Mouse (Mus musculus): ENCODE measurements around the gene Pigk. TPM values are rescaled to one million over a fixed set of nuclear protein-coding genes. Genes with fewer than 3 reads are reported as not detected.

Pigk gene
- total RNA-seq, 2 experiments from 2014 or later, result 10.1 to 12.1 TPM

GRCm38 (mm10) chr3:152831377-152831776 lies 117.5 kb downstream of the Pigk start:
- no peak for ATAC-seq (replicated peaks; ENCODE audit: low FRiP score, poor library complexity, severe bottlenecking)

DNA sequence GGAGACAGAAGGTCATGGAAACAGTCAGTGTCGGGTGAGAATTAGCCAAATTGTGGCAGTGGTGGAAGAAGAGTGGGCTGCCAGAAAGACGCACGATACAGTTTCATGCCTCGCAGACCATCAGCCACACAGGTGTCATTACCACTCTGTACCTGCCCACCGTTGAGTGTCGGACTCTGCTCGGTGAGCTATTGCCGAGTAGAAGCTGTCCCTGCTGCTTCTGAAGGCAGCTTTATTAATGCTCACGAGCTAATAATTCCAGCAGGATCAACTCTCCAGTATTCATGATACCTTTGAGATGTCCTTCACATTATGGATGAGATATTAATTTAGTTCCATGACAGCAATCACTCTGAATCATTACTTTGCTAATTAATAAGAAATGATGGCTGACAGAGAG lies 118.1 kb downstream of the Pigk start:
- ATAC-seq (replicated peaks; ENCODE audit: low FRiP score, poor library complexity, severe bottlenecking), result no peak

GRCm38 (mm10) chr3:152832436-152832835 lies 118.5 kb downstream of the Pigk start:
- ATAC-seq (replicated peaks; ENCODE audit: low FRiP score, poor library complexity, severe bottlenecking), result no peak

- no peak for ATAC-seq (replicated peaks; ENCODE audit: low FRiP score, poor library complexity, severe bottlenecking)
Measured at GRCm38 (mm10) chr3:152837407-152837806, 123.5 kb downstream of the Pigk start.

DNA sequence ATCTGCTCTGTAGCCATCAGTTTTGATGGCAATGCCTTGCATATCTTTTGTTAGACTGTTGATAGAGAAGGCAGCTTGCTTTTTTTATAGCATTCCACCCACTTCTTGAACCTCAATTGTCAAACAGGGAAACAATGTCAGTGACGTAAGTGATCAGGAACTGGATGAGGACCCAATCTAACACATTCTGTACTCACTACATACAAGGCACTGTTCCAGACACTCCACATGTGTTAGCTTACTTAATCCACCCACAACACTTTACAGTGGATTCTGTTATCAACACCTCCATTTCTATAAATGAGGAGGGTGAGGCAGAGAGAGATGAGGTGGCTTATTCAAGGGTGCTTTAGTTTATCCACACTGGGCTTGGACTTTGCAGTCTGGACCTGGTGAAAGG lies 124.0 kb downstream of the Pigk start:
- no peak for ATAC-seq (replicated peaks; ENCODE audit: low FRiP score, poor library complexity, severe bottlenecking)

DNA sequence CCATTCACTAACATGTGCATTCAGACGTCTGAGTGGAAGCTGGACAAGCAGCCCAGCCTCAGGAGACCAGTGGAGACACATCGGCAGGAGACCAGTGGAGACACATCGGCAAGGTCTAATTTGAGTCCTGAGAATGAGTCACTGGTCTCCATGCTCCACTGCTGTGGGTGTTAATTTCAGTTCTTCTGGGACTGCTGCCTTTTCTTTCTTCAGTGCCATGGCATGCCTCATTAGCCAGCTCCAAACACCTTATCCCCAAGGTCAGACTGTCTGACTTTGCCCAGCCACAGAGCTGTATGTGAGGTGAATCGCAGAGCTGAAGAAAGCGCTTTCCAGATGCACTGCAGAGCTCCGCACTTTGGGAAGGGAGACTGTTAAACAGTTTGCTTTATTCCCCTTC lies 127.4 kb downstream of the Pigk start:
- no peak for ATAC-seq (replicated peaks; ENCODE audit: low FRiP score, poor library complexity, severe bottlenecking)

DNA sequence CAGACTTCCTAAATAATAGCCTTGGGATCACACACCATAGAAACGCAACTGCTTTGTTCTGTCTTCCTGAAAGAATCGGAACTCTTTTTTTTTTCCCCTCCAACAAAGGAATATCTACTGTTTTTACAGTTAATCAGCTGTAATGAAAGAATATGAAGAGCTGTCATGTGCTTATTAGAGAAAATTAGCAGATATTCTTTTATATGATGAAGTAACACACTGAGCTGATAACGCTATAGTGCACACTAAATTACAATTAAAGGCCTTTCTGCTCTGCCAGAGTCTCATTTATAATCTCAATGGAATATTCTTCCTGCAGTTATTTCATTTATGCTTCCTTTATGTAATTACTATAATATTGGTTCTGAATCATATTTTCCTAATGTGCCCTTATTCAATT lies 128.7 kb downstream of the Pigk start:
- ATAC-seq (replicated peaks; ENCODE audit: low FRiP score, poor library complexity, severe bottlenecking), result no peak

GRCm38 (mm10) chr3:152843925-152844324 lies 130.0 kb downstream of the Pigk start:
- ATAC-seq (replicated peaks; ENCODE audit: low FRiP score, poor library complexity, severe bottlenecking), result no peak

DNA sequence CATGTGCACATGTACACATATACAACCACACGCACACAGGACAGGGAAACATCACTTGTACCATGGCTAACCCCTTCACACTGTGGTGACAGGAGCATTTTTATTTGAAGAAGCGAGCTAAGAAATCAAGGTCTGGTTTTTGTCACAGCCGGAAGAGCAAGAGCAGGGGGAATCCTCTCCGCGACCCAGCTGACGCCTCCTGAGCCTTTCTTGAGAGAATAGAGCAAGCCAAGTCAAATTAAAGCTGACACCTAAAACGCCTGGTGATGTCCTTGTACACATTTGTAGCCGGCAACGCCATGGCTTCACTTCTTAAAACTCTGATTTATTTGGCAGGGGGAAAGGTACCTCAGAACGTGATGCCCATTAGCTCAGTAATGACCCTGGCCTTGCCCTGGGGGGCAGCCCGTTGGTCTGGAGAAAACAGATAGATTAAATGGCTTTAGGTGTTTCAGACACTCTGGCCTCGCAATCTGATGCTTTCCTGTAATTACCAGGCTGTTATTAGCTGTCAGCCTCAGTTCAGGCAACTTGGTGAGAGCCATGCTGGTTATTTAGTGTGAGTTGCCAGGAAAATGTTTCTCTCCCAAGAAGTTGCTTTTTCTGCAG lies 141.2 kb downstream of the Pigk start:
- no peak for ATAC-seq (replicated peaks; ENCODE audit: low FRiP score, poor library complexity, severe bottlenecking)

DNA sequence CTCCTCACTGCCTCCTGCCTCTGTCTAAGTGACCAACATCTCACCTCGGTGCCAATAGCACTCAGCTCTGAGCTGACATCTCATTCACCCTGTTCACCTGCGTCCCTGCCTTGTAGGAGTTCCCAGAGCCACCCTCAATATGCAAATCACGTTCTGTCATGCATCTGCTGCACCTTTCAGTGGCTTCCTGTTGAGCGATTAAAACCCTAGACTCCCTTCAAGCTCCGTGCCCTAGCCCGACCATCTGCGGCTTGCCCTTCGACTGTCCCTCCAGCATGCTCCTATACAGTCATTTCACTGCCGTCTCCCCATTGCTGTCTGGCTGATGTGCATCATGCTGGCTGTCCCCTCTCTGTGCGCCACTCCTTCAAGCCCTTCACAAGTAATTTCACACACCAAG lies 142.2 kb downstream of the Pigk start:
- ATAC-seq (replicated peaks; ENCODE audit: low FRiP score, poor library complexity, severe bottlenecking), result no peak

- no peak for ATAC-seq (replicated peaks; ENCODE audit: low FRiP score, poor library complexity, severe bottlenecking)
Measured at GRCm38 (mm10) chr3:152861450-152861849, 147.6 kb downstream of the Pigk start.

GRCm38 (mm10) chr3:152861978-152862377 lies 148.1 kb downstream of the Pigk start:
- ATAC-seq (replicated peaks; ENCODE audit: low FRiP score, poor library complexity, severe bottlenecking), result no peak

- no peak for ATAC-seq (replicated peaks; ENCODE audit: low FRiP score, poor library complexity, severe bottlenecking)
Measured at GRCm38 (mm10) chr3:152866035-152866965, 152.4 kb downstream of the Pigk start.

- no peak for ATAC-seq (replicated peaks; ENCODE audit: low FRiP score, poor library complexity, severe bottlenecking)
Measured at GRCm38 (mm10) chr3:152867654-152868525, 154.0 kb downstream of the Pigk start.

DNA sequence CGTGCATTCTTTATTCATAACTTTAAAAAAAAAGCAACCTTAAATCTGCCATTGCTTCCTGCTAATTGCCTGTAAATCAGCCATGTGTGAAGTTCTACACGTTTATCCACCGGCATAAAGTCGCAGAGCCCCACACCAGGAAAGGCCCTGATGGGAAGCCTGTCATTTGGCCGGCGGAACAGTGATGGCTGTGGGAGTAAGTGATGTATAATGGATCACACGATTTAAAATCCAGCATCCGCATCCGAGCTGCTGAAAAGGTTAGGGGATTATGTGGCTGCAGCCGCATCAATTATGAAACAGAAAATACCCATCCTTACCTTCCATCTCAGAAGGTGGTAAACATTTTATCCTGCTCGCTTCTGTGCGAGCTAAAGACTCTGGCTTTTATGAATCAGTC lies 158.2 kb downstream of the Pigk start:
- ATAC-seq (replicated peaks; ENCODE audit: low FRiP score, poor library complexity, severe bottlenecking), result no peak

GRCm38 (mm10) chr3:152872596-152872995 lies 158.7 kb downstream of the Pigk start:
- ATAC-seq (replicated peaks; ENCODE audit: low FRiP score, poor library complexity, severe bottlenecking), result no peak

GRCm38 (mm10) chr3:152874431-152875355 lies 160.8 kb downstream of the Pigk start:
- no peak for ATAC-seq (replicated peaks; ENCODE audit: low FRiP score, poor library complexity, severe bottlenecking)

GRCm38 (mm10) chr3:152875723-152876290 lies 161.9 kb downstream of the Pigk start:
- no peak for ATAC-seq (replicated peaks; ENCODE audit: low FRiP score, poor library complexity, severe bottlenecking)
